Mouse (Mus musculus): ENCODE results near the gene Rab11fip4.

Rab11fip4 gene

DNA sequence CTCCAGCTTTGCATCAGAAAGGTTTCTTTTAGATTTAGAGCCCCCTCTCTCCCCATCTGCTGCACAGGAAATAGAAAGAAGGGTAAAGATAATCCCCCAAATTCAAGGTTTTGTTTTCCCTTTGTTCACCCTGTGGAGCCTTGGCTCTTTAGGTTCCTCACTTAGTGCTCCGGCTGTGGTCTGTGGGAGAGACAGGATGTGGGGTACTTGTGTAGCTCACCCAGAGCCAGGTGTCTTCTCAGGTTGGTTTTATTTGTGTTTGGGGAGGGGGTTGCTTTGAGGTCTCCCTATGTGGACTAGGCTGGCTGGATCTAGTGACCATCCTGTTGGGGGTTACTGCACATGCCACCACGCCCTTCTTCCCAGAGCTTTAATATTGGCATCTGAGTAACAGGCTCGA is 23.9 kb downstream of the Rab11fip4 start:
- DNase-seq (ENCODE audit: low spot score), result no peak

- DNase-seq (ENCODE audit: low spot score), result no peak
Measured at GRCm38 (mm10) chr11:79615871-79616270, 24.9 kb downstream of the Rab11fip4 start.

DNA sequence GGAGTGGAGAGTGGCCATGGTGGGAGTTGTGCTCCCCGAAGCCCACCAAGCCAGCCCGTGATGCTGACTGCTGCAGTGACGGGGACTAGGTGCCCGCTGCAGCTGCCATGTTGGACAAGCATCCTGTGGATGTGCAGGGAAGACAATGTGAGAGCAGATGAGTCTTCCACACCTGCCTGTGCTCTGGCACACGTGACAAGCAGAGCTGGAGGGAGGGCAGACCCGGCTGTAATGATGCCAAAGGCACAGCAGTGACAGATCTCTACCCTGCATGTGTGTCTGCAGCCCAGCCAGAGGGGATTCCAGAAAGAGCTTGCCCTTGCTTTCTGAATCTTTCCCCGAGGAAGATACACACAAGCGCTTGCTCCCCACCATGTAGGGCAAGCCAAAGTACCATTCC is 27.0 kb downstream of the Rab11fip4 start:
- no peak for DNase-seq (ENCODE audit: low spot score)

GRCm38 (mm10) chr11:79623029-79623428 is 32.0 kb downstream of the Rab11fip4 start:
- DNase-seq (ENCODE audit: low spot score), result no peak

DNA sequence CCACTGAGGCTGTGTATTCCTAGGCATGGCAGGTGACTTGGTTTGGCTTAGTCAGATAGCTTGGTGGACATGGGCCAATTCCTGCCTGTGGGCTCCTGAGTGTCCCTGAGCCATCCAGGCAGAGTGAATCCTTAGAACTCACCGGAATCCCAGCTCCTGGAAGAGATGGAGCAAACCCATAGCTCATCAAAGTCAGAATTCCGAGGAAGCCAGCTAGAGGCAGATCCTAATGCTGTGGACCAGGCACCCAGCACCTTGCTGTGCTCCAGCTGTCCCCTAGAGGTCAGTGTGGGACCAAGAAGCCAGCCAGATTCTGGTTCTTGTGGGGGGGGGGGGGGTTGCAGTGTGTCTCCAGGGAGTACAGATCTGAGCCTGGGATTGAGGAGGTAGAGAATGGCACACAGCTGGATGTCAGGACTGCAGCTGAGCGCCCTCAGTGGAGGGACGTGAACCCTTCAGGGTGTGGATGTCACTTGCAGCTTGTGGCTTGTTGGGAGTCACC is 33.8 kb downstream of the Rab11fip4 start:
- DNase-seq (ENCODE audit: low spot score), result peak; percentile 61

DNA sequence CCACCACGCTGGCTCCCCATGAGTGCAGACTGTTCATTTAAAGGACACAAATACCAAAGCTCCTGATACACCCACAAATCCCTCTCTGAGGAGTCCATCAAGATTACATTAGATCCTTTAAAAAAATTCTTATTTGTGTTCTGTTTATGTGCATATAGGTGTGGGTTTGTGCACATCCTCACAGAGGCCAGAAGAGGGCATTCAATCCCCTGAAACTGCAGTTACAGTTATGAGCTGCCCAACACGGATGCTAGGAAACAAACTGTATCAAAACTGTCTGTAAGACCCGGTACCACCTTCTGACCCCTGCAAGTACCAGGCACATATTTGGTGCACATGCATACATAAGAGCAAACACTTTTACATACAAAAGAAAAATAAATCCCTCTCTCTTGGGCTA is 37.7 kb downstream of the Rab11fip4 start:
- no peak for DNase-seq (ENCODE audit: low spot score)

- DNase-seq (ENCODE audit: low spot score), result no peak
Measured at GRCm38 (mm10) chr11:79629752-79630374, 38.9 kb downstream of the Rab11fip4 start.

GRCm38 (mm10) chr11:79630521-79630920 is 39.5 kb downstream of the Rab11fip4 start:
- no peak for DNase-seq (ENCODE audit: low spot score)

DNA sequence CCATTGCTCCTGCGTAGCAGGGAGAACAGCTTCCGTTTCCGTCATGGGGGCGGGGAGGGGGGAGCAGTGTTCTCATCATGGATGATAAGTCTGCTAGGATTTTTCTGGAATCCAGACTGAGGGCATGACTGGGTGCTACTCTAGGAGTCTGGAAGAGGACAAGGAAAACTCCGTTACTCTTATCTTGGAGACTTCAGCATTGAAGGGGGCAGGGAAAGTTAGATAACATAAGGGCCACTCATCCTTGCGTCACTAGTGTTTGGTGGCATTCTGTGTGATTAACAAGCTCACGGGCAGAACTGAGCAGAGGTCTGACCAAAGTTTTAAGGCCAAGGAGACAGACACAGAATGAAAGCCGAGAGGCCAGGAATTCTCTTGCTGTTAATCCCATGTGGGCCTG is 42.4 kb downstream of the Rab11fip4 start:
- DNase-seq (ENCODE audit: low spot score), result no peak

GRCm38 (mm10) chr11:79635661-79636449 is 44.8 kb downstream of the Rab11fip4 start:
- DNase-seq (ENCODE audit: low spot score), result no peak

- no peak for DNase-seq (ENCODE audit: low spot score)
Measured at GRCm38 (mm10) chr11:79636481-79636880, 45.5 kb downstream of the Rab11fip4 start.

GRCm38 (mm10) chr11:79638691-79639090 is 47.7 kb downstream of the Rab11fip4 start:
- no peak for DNase-seq (ENCODE audit: low spot score)

DNA sequence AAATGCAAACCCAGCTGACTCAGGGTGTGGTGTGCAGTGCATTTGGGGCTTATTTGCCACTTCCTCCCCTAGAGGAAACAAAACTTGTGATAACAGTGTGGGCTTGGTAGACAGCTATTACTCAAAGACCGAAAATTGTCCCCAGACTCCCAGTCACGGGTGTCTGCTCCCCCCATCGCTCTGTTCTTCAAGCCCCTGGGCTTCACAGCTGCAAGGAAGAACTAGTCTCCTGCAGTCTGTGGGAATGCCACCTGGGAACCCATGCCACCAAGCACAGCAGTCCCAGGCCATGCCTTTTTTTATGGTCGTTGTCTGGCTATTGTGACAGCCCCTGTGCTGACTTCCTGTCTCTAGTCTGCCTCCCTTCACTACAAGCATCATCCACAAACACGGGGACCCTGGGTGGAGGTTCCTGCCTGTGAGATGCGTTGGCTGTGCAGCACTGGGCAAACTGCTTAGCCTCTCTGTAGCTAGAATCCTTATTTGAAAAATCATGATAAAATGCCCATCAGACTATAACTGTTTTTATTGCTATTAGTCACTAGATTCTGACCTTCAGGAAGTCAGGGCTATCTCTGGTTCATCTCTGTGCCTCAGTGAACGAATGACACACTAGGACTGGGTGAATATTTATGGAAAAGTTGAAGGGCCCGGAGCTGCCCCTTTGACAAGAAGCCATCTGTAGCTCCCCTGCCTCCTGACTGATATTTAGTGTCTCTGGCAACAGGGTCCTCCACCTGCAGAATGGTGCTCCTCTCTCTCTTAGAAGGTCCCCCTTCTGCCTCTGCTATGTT is 50.1 kb downstream of the Rab11fip4 start:
- DNase-seq (ENCODE audit: low spot score), result no peak

- no peak for DNase-seq (ENCODE audit: low spot score)
Measured at GRCm38 (mm10) chr11:79643730-79644129, 52.7 kb downstream of the Rab11fip4 start.

GRCm38 (mm10) chr11:79644717-79645191 is 53.7 kb downstream of the Rab11fip4 start:
- no peak for DNase-seq (ENCODE audit: low spot score)

- DNase-seq (ENCODE audit: low spot score), result no peak
Measured at GRCm38 (mm10) chr11:79646026-79646425, 55.0 kb downstream of the Rab11fip4 start.

DNA sequence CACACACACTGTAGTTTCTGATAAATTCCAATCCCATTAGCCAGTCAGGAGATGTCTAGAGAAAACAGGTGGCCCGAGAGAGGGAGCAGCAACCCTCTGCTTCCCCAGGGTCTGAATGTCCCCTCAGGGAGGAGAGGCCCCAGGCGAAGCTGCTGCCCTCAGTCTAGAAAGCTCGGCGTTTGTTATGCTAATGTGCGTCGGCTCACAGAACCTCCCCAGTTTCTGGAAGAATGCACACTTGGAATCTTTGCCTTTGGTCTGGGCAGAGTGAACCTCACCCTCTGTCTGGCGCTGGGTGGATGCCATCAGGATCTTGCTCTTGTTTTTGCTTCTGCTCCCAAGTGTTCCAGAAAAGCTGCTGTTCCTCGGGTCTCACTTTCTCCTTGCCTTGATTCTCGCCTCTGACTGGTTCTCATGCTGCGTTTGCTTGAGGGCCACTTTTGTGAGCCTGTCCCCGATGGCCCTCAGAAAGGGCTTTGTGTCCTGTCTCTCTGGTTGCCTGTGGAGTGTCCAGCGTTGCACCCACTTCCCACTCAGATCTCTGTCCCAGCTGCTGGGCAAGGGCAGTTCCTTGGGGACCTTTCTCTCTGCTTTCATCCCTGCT is 55.6 kb downstream of the Rab11fip4 start:
- DNase-seq (ENCODE audit: low spot score), result no peak

DNA sequence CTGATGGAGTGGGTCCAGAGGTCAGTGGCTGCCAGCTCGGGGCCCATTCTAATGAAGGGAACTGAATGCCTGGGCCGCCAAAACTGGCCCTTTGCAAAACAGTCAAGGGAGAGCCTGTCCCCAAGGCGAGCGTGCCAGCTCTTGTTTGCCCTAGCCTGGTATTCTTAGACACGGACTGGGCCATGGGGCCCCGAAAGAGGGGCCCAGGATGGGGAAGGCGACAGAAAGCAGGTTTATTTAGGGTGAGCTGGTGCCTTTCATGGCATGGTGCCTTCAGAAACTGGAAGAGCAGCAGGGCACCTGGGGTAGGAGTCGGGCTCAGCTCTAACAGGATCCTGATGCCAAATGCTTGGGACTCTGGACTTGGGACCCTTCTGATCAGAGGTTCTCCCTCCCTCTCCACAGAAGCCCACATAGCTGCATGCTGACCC is 56.1 kb downstream of the Rab11fip4 start:
- no peak for DNase-seq (ENCODE audit: low spot score)

DNA sequence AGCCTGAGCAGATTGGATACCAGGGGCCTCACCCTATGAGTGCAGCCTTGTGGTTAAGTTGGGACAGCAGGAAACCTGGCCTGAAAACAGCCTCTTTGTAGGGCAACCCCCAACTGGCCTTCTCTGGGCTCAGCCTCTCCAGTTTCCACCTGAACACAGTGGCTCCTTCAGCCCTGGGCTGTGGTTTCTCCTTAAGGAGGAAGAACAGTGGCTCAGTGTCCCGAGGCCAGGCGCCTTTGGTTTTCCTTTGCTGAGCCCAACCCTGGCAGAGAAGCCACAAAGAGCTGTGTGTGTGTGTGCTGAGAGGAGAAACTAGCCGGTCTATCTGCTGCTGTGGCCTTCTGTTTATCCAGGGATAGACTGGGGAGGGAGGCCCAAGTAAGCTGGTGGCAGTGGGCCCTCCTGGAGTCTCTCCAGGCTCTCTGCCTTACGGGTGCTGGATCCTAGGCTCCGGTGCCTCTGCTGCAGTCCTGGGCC is 59.4 kb downstream of the Rab11fip4 start:
- DNase-seq (ENCODE audit: low spot score), result no peak

- DNase-seq (ENCODE audit: low spot score), result no peak
Measured at GRCm38 (mm10) chr11:79652257-79652656, 61.2 kb downstream of the Rab11fip4 start.

GRCm38 (mm10) chr11:79652921-79653575 is 62.0 kb downstream of the Rab11fip4 start:
- DNase-seq (ENCODE audit: low spot score), result no peak

Measured in ovary, postnatal 14 days (tissue).